Mouse (Mus musculus): Measurements from ENCODE around the gene Tcf20. TPM values are rescaled to one million over a fixed set of nuclear protein-coding genes. Genes with fewer than 3 reads are reported as not detected.

The Tcf20 gene
- polyA plus RNA-seq, 1 experiment from 2014 or later, result 25.1 TPM

GRCm38 (mm10) chr15:82863674-82864073 lies 124.0 kb downstream of the Tcf20 start:
- ATAC-seq, result no peak
- no peak for TF ChIP-seq CTCF (IDR thresholded peaks at IDR 0.05)
- no peak for DNase-seq (ENCODE audit: low read depth, low spot score)
- ChIA-PET CTCF (interaction anchor here (1.1 to 1.3 kb wide), 2 partner anchors 35 to 174 kb away, joined by 3 read pairs; no protein-coding TSS in a partner anchor), POLR2A (no interaction called here)
- H3K27me3 ChIP-seq, result no peaks in the 10 kb centered on the region
- in situ Hi-C loops (cut with MboI; ENCODE audit: low pct_unique_long_range_greater_than_20kb), result no loop called here

GRCm38 (mm10) chr15:82856652-82857378 lies 130.9 kb downstream of the Tcf20 start:
- no peak for TF ChIP-seq CTCF (IDR thresholded peaks at IDR 0.05)
- no peaks in the 10 kb centered on the region for H3K27me3 ChIP-seq
- CTCF ChIA-PET, result interaction anchor here (1.1 kb wide), 1 partner anchor 12 kb away, joined by 3 read pairs; no protein-coding TSS in a partner anchor
- DNase-seq (ENCODE audit: low read depth, low spot score) (no peak), ATAC-seq (no peak)
- POLR2A ChIA-PET, result interaction anchor here (1.0 kb wide), 1 partner anchor 10 kb away, joined by 4 read pairs; no protein-coding TSS in a partner anchor
- in situ Hi-C loops (cut with MboI; ENCODE audit: low pct_unique_long_range_greater_than_20kb), result no loop called here

- H3K27me3 ChIP-seq, result no peaks in the 10 kb centered on the region
- POLR2A ChIA-PET, result interaction anchor here (1.0 kb wide), 1 partner anchor 11 kb away, joined by 4 read pairs; no protein-coding TSS in a partner anchor
- ATAC-seq (no peak), DNase-seq (ENCODE audit: low read depth, low spot score) (no peak)
- in situ Hi-C loops (cut with MboI; ENCODE audit: low pct_unique_long_range_greater_than_20kb), result no loop called here
- no peak for TF ChIP-seq CTCF (IDR thresholded peaks at IDR 0.05)
- CTCF ChIA-PET, result interaction anchor here (1.1 kb wide), 1 partner anchor 11 kb away, joined by 3 read pairs; no protein-coding TSS in a partner anchor
These were observed 131.6 kb downstream of the Tcf20 start for GRCm38 (mm10) chr15:82856065-82856464.

GRCm38 (mm10) chr15:82839146-82839545 lies 148.5 kb downstream of the Tcf20 start:
- CTCF ChIA-PET, result no interaction called here
- DNase-seq (ENCODE audit: low read depth, low spot score) (no peak), ATAC-seq (no peak)
- POLR2A ChIA-PET, result no interaction called here
- TF ChIP-seq CTCF (IDR thresholded peaks at IDR 0.05), result no peak
- in situ Hi-C loops (cut with MboI; ENCODE audit: low pct_unique_long_range_greater_than_20kb), result no loop called here
- no peaks in the 10 kb centered on the region for H3K27me3 ChIP-seq

- CTCF ChIA-PET, result interaction anchor here (1.0 kb wide), 1 partner anchor 13 kb away, joined by 3 read pairs; no protein-coding TSS in a partner anchor
- TF ChIP-seq CTCF (IDR thresholded peaks at IDR 0.05), result no peak
- ATAC-seq (no peak), DNase-seq (ENCODE audit: low read depth, low spot score) (no peak)
- H3K27me3 ChIP-seq, result no peaks in the 10 kb centered on the region
- POLR2A ChIA-PET, result no interaction called here
- in situ Hi-C loops (cut with MboI; ENCODE audit: low pct_unique_long_range_greater_than_20kb), result no loop called here
These were observed 157.8 kb downstream of the Tcf20 start for GRCm38 (mm10) chr15:82829917-82830316.

- POLR2A ChIA-PET, result interaction anchor here (0.6 kb wide), 1 partner anchor 324 kb away, joined by 3 read pairs; no protein-coding TSS in a partner anchor
- no peaks in the 10 kb centered on the region for H3K27me3 ChIP-seq
- DNase-seq (ENCODE audit: low read depth, low spot score) (no peak), ATAC-seq (no peak)
- no peak for TF ChIP-seq CTCF (IDR thresholded peaks at IDR 0.05)
- in situ Hi-C loops (cut with MboI; ENCODE audit: low pct_unique_long_range_greater_than_20kb), result no loop called here
- CTCF ChIA-PET, result no interaction called here
These were observed 161.8 kb downstream of the Tcf20 start for GRCm38 (mm10) chr15:82825866-82826265.

- POLR2A ChIA-PET, result no interaction called here
These were observed 165.3 kb downstream of the Tcf20 start for GRCm38 (mm10) chr15:82822347-82822746.

GRCm38 (mm10) chr15:82821657-82822056 lies 166.0 kb downstream of the Tcf20 start:
- ChIA-PET POLR2A (interaction anchor here (0.6 kb wide), 1 partner anchor 262 kb away, joined by 4 read pairs; no protein-coding TSS in a partner anchor), CTCF (no interaction called here)
- no peak for DNase-seq (ENCODE audit: low read depth, low spot score)
- no peak for TF ChIP-seq CTCF (IDR thresholded peaks at IDR 0.05)
- no peaks in the 10 kb centered on the region for H3K27me3 ChIP-seq
- in situ Hi-C loops (cut with MboI; ENCODE audit: low pct_unique_long_range_greater_than_20kb), result loop anchor here (25.0 kb wide), 1 partner anchor 691 kb away; the partner anchor contains the start of gene Ttll1
- no peak for ATAC-seq

More at GRCm38 (mm10) chr15:82822347-82822746, 165.3 kb downstream of the Tcf20 start:
- no peaks in the 10 kb centered on the region for H3K27me3 ChIP-seq
- DNase-seq (ENCODE audit: low read depth, low spot score) (no peak), ATAC-seq (no peak)
- in situ Hi-C loops (cut with MboI; ENCODE audit: low pct_unique_long_range_greater_than_20kb), result loop anchor here (25.0 kb wide), 1 partner anchor 690 kb away; the partner anchor contains the start of gene Ttll1
- CTCF ChIA-PET, result no interaction called here
- TF ChIP-seq CTCF (IDR thresholded peaks at IDR 0.05), result no peak

- in situ Hi-C loops (cut with MboI; ENCODE audit: low pct_unique_long_range_greater_than_20kb), result loop anchor here (5.0 to 25.0 kb wide), 2 partner anchors 227 to 697 kb away; partner anchors contain the start of gene Ttll1
- no peak for TF ChIP-seq CTCF (IDR thresholded peaks at IDR 0.05)
- ChIA-PET POLR2A (no interaction called here), CTCF (interaction anchor here (1.4 kb wide), 1 partner anchor 222 kb away, joined by 5 read pairs; no protein-coding TSS in a partner anchor)
- DNase-seq (ENCODE audit: low read depth, low spot score) (no peak), ATAC-seq (no peak)
- no peaks in the 10 kb centered on the region for H3K27me3 ChIP-seq
These were observed 172.4 kb downstream of the Tcf20 start for GRCm38 (mm10) chr15:82815296-82815695.

GRCm38 (mm10) chr15:82814806-82815205 lies 172.9 kb downstream of the Tcf20 start:
- H3K27me3 ChIP-seq, result no peaks in the 10 kb centered on the region
- DNase-seq (ENCODE audit: low read depth, low spot score), result peak; percentile 7
- CTCF ChIA-PET, result interaction anchor here (1.4 kb wide), 1 partner anchor 222 kb away, joined by 5 read pairs; no protein-coding TSS in a partner anchor
- POLR2A ChIA-PET, result no interaction called here
- in situ Hi-C loops (cut with MboI; ENCODE audit: low pct_unique_long_range_greater_than_20kb), result loop anchor here (5.0 to 25.0 kb wide), 2 partner anchors 227 to 697 kb away; partner anchors contain the start of gene Ttll1
- ATAC-seq, result no peak
- peak; percentile 94 for TF ChIP-seq CTCF (IDR thresholded peaks at IDR 0.05)

GRCm38 (mm10) chr15:82814321-82814720 lies 173.4 kb downstream of the Tcf20 start:
- TF ChIP-seq CTCF (IDR thresholded peaks at IDR 0.05), result no peak
- ChIA-PET CTCF (no interaction called here), POLR2A (no interaction called here)
- H3K27me3 ChIP-seq, result no peaks in the 10 kb centered on the region
- no peak for DNase-seq (ENCODE audit: low read depth, low spot score)
- no peak for ATAC-seq
- in situ Hi-C loops (cut with MboI; ENCODE audit: low pct_unique_long_range_greater_than_20kb), result loop anchor here (25.0 kb wide), 1 partner anchor 698 kb away; the partner anchor contains the start of gene Ttll1
